Mouse (Mus musculus) MEL (cell line): ENCODE results near the gene Stkld1. TPM values are rescaled to one million over a fixed set of nuclear protein-coding genes. Genes with fewer than 3 reads are reported as not detected.

Experiments used
- DNase-seq: peaks from one replicate; pipeline ENCODE4 v3.0.0; 2011; ENCODE audit warnings: low read depth, low spot score
- H3K27ac ChIP-seq: 2 replicates; pipeline ENCODE4 v1.5.1; 2012; ENCODE audit warnings: low read depth, mild to moderate bottlenecking, control low read depth, low read length, moderate library complexity; ENCODE audit not compliant: control insufficient read depth
- H3K27me3 ChIP-seq, 2 experiments: fragments of 150-350 bp in 1 of 2; sonication (generic) in 1 of 2; 2 replicates each; pipeline ENCODE4 v1.6.1; 2012; ENCODE audit warnings: low read length in 2 of 2, mild to moderate bottlenecking in 2 of 2, improper control_type of control experiment in 1 of 2, moderate library complexity in 1 of 2; ENCODE audit not compliant: insufficient read depth in 2 of 2, control insufficient read depth in 1 of 2
- H3K36me3 ChIP-seq, 2 experiments: 2 replicates each; pipeline ENCODE4 v1.6.1; 2012 to 2014; ENCODE audit warnings: low read length in 2 of 2, improper control_type of control experiment in 1 of 2, inconsistent platforms in 1 of 2, mild to moderate bottlenecking in 1 of 2; ENCODE audit not compliant: insufficient read depth in 2 of 2, control insufficient read depth in 1 of 2
- H3K4me1 ChIP-seq, 2 experiments: fragments of 150-350 bp in 1 of 2; sonication (generic) in 1 of 2; 2 replicates each; pipeline ENCODE4 v1.6.1; 2012; ENCODE audit warnings: low read length in 2 of 2, improper control_type of control experiment in 1 of 2, mild to moderate bottlenecking in 1 of 2; ENCODE audit not compliant: insufficient read depth in 2 of 2, control insufficient read depth in 1 of 2
- H3K4me3 ChIP-seq, 2 experiments: fragments of 150-350 bp in 1 of 2; sonication (generic) in 1 of 2; 2 replicates each; pipeline ENCODE4 v1.5.1; 2012; ENCODE audit warnings: low read depth in 2 of 2, low read length in 2 of 2, mild to moderate bottlenecking in 2 of 2, moderate library complexity in 2 of 2, control low read depth in 1 of 2, improper control_type of control experiment in 1 of 2; ENCODE audit not compliant: control insufficient read depth in 1 of 2, insufficient read depth in 1 of 2
- H3K79me2 ChIP-seq: 2 replicates; pipeline ENCODE4 v1.6.1; 2012; ENCODE audit warnings: mild to moderate bottlenecking, low read length, moderate library complexity; ENCODE audit not compliant: control insufficient read depth, poor library complexity, insufficient read depth
- H3K9ac ChIP-seq: 2 replicates; pipeline ENCODE4 v1.6.1; 2012; ENCODE audit warnings: low read depth, mild to moderate bottlenecking, control low read depth, low read length, moderate library complexity; ENCODE audit not compliant: control insufficient read depth, poor library complexity, severe bottlenecking
- H3K9me3 ChIP-seq: fragments of 150-350 bp; sonication (generic); replicated peaks from 2 replicates; pipeline ENCODE4 v1.6.1; 2012; ENCODE audit warnings: mild to moderate bottlenecking, low read length, improper control_type of control experiment, moderate library complexity; ENCODE audit not compliant: insufficient read depth
- CHD1 ChIP-seq: IDR thresholded peaks from 2 replicates; pipeline ENCODE4 v1.6.1; 2012; ENCODE audit warnings: low read depth, mild to moderate bottlenecking, inconsistent platforms, low read length, improper control_type of control experiment
- CHD2 ChIP-seq: IDR thresholded peaks from 2 replicates; pipeline ENCODE4 v1.6.1; 2011; ENCODE audit warnings: low read length, improper control_type of control experiment
- E2F4 ChIP-seq: IDR thresholded peaks from 2 replicates; pipeline ENCODE4 v1.6.1; 2011; ENCODE audit warnings: low read depth, low read length, improper control_type of control experiment, borderline replicate concordance
- ELF1 ChIP-seq: IDR thresholded peaks from 2 replicates; pipeline ENCODE4 v1.6.1; 2014; ENCODE audit warnings: low read depth, mild to moderate bottlenecking, inconsistent platforms, low read length, improper control_type of control experiment, moderate library complexity
- ETS1 ChIP-seq: IDR thresholded peaks from 2 replicates; pipeline ENCODE4 v1.6.1; 2012; ENCODE audit warnings: low read depth, mild to moderate bottlenecking, inconsistent platforms, low read length, improper control_type of control experiment, moderate library complexity
- GABPA ChIP-seq: IDR thresholded peaks from 2 replicates; pipeline ENCODE4 v1.6.1; 2012; ENCODE audit warnings: low read depth, mild to moderate bottlenecking, inconsistent platforms, low read length, improper control_type of control experiment, moderate library complexity
- JUND ChIP-seq: IDR thresholded peaks from 2 replicates; pipeline ENCODE4 v1.6.1; 2011; ENCODE audit warnings: low read depth, mild to moderate bottlenecking, improper control_type of control experiment, low read length
- KAT2A ChIP-seq: conservative IDR thresholded peaks from 2 replicates; pipeline ENCODE4 v1.6.1; 2012; ENCODE audit warnings: low read depth, low read length, improper control_type of control experiment, inconsistent platforms
- MAFK ChIP-seq: IDR thresholded peaks from 2 replicates; pipeline ENCODE4 v1.6.1; 2011; ENCODE audit warnings: low read depth, mild to moderate bottlenecking, low read length, improper control_type of control experiment, borderline replicate concordance
- MAZ ChIP-seq: IDR thresholded peaks from 2 replicates; pipeline ENCODE4 v1.6.1; 2012; ENCODE audit warnings: low read depth, mild to moderate bottlenecking, inconsistent platforms, low read length, improper control_type of control experiment
- MXI1 ChIP-seq: IDR thresholded peaks from 2 replicates; pipeline ENCODE4 v1.6.1; 2011; ENCODE audit warnings: mild to moderate bottlenecking, low read depth, low read length, improper control_type of control experiment
- MYB ChIP-seq: IDR thresholded peaks from 2 replicates; pipeline ENCODE4 v1.6.1; 2011; ENCODE audit warnings: mild to moderate bottlenecking, low read depth, low read length, improper control_type of control experiment
- MYC ChIP-seq: IDR thresholded peaks from 2 replicates; pipeline ENCODE4 v1.6.1; 2011; ENCODE audit warnings: low read depth, mild to moderate bottlenecking, low read length, improper control_type of control experiment, moderate library complexity
- NRF1 ChIP-seq: IDR thresholded peaks from 2 replicates; pipeline ENCODE4 v1.6.1; 2014; ENCODE audit warnings: low read depth, mild to moderate bottlenecking, inconsistent platforms, low read length, improper control_type of control experiment, moderate library complexity; ENCODE audit not compliant: poor library complexity, insufficient read depth, severe bottlenecking
- POLR2AphosphoS2 ChIP-seq: IDR thresholded peaks from 2 replicates; pipeline ENCODE4 v1.6.1; 2011; ENCODE audit warnings: low read length, improper control_type of control experiment
- SIN3A ChIP-seq: IDR thresholded peaks from 2 replicates; pipeline ENCODE4 v1.6.1; 2012; ENCODE audit warnings: low read length, improper control_type of control experiment, inconsistent platforms
- SMC3 ChIP-seq: IDR thresholded peaks from 2 replicates; pipeline ENCODE4 v1.6.1; 2011; ENCODE audit warnings: low read depth, low read length, improper control_type of control experiment
- TAL1 ChIP-seq: IDR thresholded peaks from 2 replicates; pipeline ENCODE4 v1.6.1; 2012; ENCODE audit warnings: mild to moderate bottlenecking, inconsistent platforms, low read length, moderate library complexity, mixed read lengths
- USF2 ChIP-seq, 2 experiments: IDR thresholded peaks; 2 replicates each; pipeline ENCODE4 v1.6.1; 2011 to 2012; ENCODE audit warnings: improper control_type of control experiment in 2 of 2, low read length in 2 of 2, borderline replicate concordance in 1 of 2, inconsistent platforms in 1 of 2, low read depth in 1 of 2, mild to moderate bottlenecking in 1 of 2; ENCODE audit not compliant: insufficient read depth in 1 of 2
- ZC3H11A ChIP-seq: IDR thresholded peaks from 2 replicates; pipeline ENCODE4 v1.6.1; 2012; ENCODE audit warnings: low read depth, mild to moderate bottlenecking, inconsistent platforms, low read length, improper control_type of control experiment
- ZKSCAN1 ChIP-seq: IDR thresholded peaks from 2 replicates; pipeline ENCODE4 v1.6.1; 2012; ENCODE audit warnings: low read depth, mild to moderate bottlenecking, inconsistent platforms, low read length, improper control_type of control experiment, moderate library complexity
- ZMIZ1 ChIP-seq: IDR thresholded peaks from 2 replicates; pipeline ENCODE4 v1.6.1; 2012; ENCODE audit warnings: low read depth, mild to moderate bottlenecking, inconsistent platforms, low read length, improper control_type of control experiment, moderate library complexity
- polyA plus RNA-seq, 2 experiments: library from polyadenylated mRNA; stranded (reverse) in 1 of 2; unstranded in 1 of 2; fragments of >175 nt in 1 of 2; fragments of >200 nt in 1 of 2; gene quantifications; 2 replicates each; pipeline versions ENCODE4 v1.2.1 to v1.2.4; 2012; ENCODE audit warnings: low replicate concordance in 2 of 2, low read depth in 1 of 2; ENCODE audit not compliant: insufficient read length in 2 of 2, insufficient read depth in 1 of 2, missing spikeins in 1 of 2
- total RNA-seq: library from RNA; depleted of rRNA; stranded (reverse); fragments of 300-350 nt; gene quantifications from 2 replicates; pipeline ENCODE4 v1.2.3, GENCODE M21; 2012

Gene Stkld1
- total and polyA plus RNA-seq, 3 experiments: 0.25 TPM; not detected in 2

- no peaks in the 10 kb centered on the region for H3K9me3 ChIP-seq
- H3K4me3 ChIP-seq: peak overlapping the region; percentile 73 to 99
- H3K9ac ChIP-seq: peak overlapping the region; percentile 94
- H3K27ac ChIP-seq: peak overlapping the region; percentile 56
- peaks cover 5 to 38% of the 10 kb centered on the region in 2 experiments; a peak in 3 of 4 replicates for H3K36me3 ChIP-seq
- peaks cover 53% of the 10 kb centered on the region for H3K79me2 ChIP-seq
- peaks cover 19 to 46% of the 10 kb centered on the region in 2 experiments for H3K4me1 ChIP-seq
- no peak for TF ChIP-seq USF2 (IDR thresholded peaks at IDR 0.05; ENCODE audit: borderline replicate concordance in 1 of 2, insufficient read depth in 1 of 2, low read depth in 1 of 2, low read length in 2 of 2)
- no peak for TF ChIP-seq TAL1
- no peak for TF ChIP-seq POLR2AphosphoS2
- no peak for TF ChIP-seq CHD1
- no peak for TF ChIP-seq GABPA
- TF ChIP-seq MXI1: peak; percentile 37; the same call in 1 of the 2 replicates
- no peak for TF ChIP-seq ZKSCAN1
- TF ChIP-seq MYC: no peak
- TF ChIP-seq CHD2: no peak
- TF ChIP-seq MAFK: no peak
- TF ChIP-seq ZC3H11A: no peak
- no peak for TF ChIP-seq MYB
- no peak for TF ChIP-seq SMC3
- TF ChIP-seq SIN3A: 0 out of 2 replicates have a peak, but pooled peaks have one; percentile 54
- TF ChIP-seq NRF1: 0 out of 2 replicates have a peak, but pooled peaks have one; percentile 16
- TF ChIP-seq KAT2A: no peak
- no peak for TF ChIP-seq ELF1
- no peak for TF ChIP-seq MAZ
- TF ChIP-seq ZMIZ1: no peak
- no peak for TF ChIP-seq JUND
- TF ChIP-seq ETS1: no peak
- no peak for TF ChIP-seq E2F4
- DNase-seq: peak; percentile 59
- no peaks in the 10 kb centered on the region for H3K27me3 ChIP-seq
Measured at GRCm38 (mm10) chr2:26932473-26933303, 1.2 kb upstream of the Stkld1 start.
